Mouse (Mus musculus) forebrain, embryonic 15.5 days (tissue): ENCODE data around the gene Plxnd1. TPM values are rescaled to one million over a fixed set of nuclear protein-coding genes. Genes with fewer than 3 reads are reported as not detected.

Source experiments
- ATAC-seq: fragments of 200-750 bp; cut with Nextera tagmentation; replicated peaks from 2 replicates; pipeline ENCODE4 v1.8.0; 2017; ENCODE audit warnings: mild to moderate bottlenecking, moderate TSS enrichment, moderate library complexity
- H3K27ac ChIP-seq: fragments of 300-500 bp; sonication (generic); replicated peaks from 2 replicates; pipeline ENCODE4 v1.5.1; 2015; ENCODE audit warnings: mild to moderate bottlenecking, inconsistent platforms
- H3K27me3 ChIP-seq: fragments of 300-500 bp; sonication (generic); 2 replicates; pipeline ENCODE4 v1.6.1; 2015; ENCODE audit warnings: inconsistent platforms
- H3K36me3 ChIP-seq: fragments of 300-500 bp; sonication (generic); 2 replicates; pipeline ENCODE4 v1.6.1; 2015; ENCODE audit warnings: mild to moderate bottlenecking, inconsistent platforms
- H3K4me1 ChIP-seq: fragments of 300-500 bp; sonication (generic); 2 replicates; pipeline ENCODE4 v1.6.1; 2015; ENCODE audit warnings: inconsistent platforms
- H3K4me2 ChIP-seq: fragments of 300-500 bp; sonication (generic); replicated peaks from 2 replicates; pipeline ENCODE4 v1.6.1; 2015; ENCODE audit warnings: mild to moderate bottlenecking, inconsistent platforms
- H3K4me3 ChIP-seq: fragments of 300-500 bp; sonication (generic); 2 replicates; pipeline ENCODE4 v1.5.1; 2015; ENCODE audit warnings: mild to moderate bottlenecking, inconsistent platforms
- H3K9ac ChIP-seq: fragments of 300-500 bp; sonication (generic); replicated peaks from 2 replicates; pipeline ENCODE4 v1.6.1; 2015; ENCODE audit warnings: mild to moderate bottlenecking, inconsistent platforms
- H3K9me3 ChIP-seq: fragments of 300-500 bp; sonication (generic); 2 replicates; pipeline ENCODE4 v1.6.1; 2016; ENCODE audit warnings: inconsistent platforms
- WGBS: fragments of 180-500 bp; shearing (Covaris S2); methylation state at CpG from one replicate; pipeline ENCODE4 v1.1.7; 2015; ENCODE audit warnings: mixed read lengths; 5-methylcytosine and 5-hydroxymethylcytosine counted together
- polyA plus RNA-seq: library from polyadenylated mRNA; unstranded; fragments of >200 nt; fragmentation: Nextera tagmentation; extraction: Ambion mirVana; gene quantifications from 2 replicates; pipeline ENCODE4 v1.2.1, GENCODE M21; 2015

The Plxnd1 gene
- polyA plus RNA-seq, 1 experiment from 2014 or later = 13.5 TPM

GRCm38 (mm10) chr6:116009426-116009825 lies 14.6 kb upstream of the Plxnd1 start:
- H3K36me3 ChIP-seq = no peaks in the 10 kb centered on the region
- H3K9me3 ChIP-seq = no peaks in the 10 kb centered on the region
- no peaks in the 10 kb centered on the region for H3K4me1 ChIP-seq
- no peak for ATAC-seq
- H3K27ac ChIP-seq = no peak overlapping the region
- 49% methylated on average over 12 of the region's 12 CpGs for WGBS
- no peak overlapping the region for H3K4me2 ChIP-seq
- no peaks in the 10 kb centered on the region for H3K27me3 ChIP-seq
- no peak overlapping the region for H3K4me3 ChIP-seq
- H3K9ac ChIP-seq = no peak overlapping the region

- peak; percentile 45 for ATAC-seq
- Histone ChIP-seq H3K4me1 (no peaks in the 10 kb centered on the region), H3K27me3 (no peaks in the 10 kb centered on the region), H3K9ac (no peak overlapping the region), H3K9me3 (no peaks in the 10 kb centered on the region), H3K36me3 (no peaks in the 10 kb centered on the region), H3K27ac (no peak overlapping the region), H3K4me3 (no peak overlapping the region), H3K4me2 (no peak overlapping the region)
- WGBS = 27% methylated on average over 9 of the region's 9 CpGs
Measured at GRCm38 (mm10) chr6:116007561-116008173, 12.9 kb upstream of the Plxnd1 start.

GRCm38 (mm10) chr6:116006731-116007130 lies 11.9 kb upstream of the Plxnd1 start:
- WGBS = 49% methylated on average over 9 of the region's 9 CpGs
- H3K27me3 ChIP-seq = no peaks in the 10 kb centered on the region
- no peak overlapping the region for H3K9ac ChIP-seq

GRCm38 (mm10) chr6:116005959-116006288 lies 11.1 kb upstream of the Plxnd1 start:
- Histone ChIP-seq H3K4me1 (no peaks in the 10 kb centered on the region), H3K27me3 (no peaks in the 10 kb centered on the region), H3K9ac (no peak overlapping the region), H3K36me3 (no peaks in the 10 kb centered on the region), H3K9me3 (no peaks in the 10 kb centered on the region), H3K4me2 (no peak overlapping the region), H3K27ac (no peak overlapping the region), H3K4me3 (no peak overlapping the region)
- ATAC-seq = no peak
- 78% methylated on average over 4 of the region's 4 CpGs for WGBS

More at GRCm38 (mm10) chr6:116006731-116007130, 11.9 kb upstream of the Plxnd1 start:
- Histone ChIP-seq H3K4me2 (no peak overlapping the region), H3K27ac (no peak overlapping the region), H3K9me3 (no peaks in the 10 kb centered on the region), H3K4me3 (no peak overlapping the region), H3K4me1 (no peaks in the 10 kb centered on the region), H3K36me3 (no peaks in the 10 kb centered on the region)
- ATAC-seq = no peak

- Histone ChIP-seq H3K9ac (no peak overlapping the region), H3K27ac (no peak overlapping the region), H3K9me3 (no peaks in the 10 kb centered on the region), H3K27me3 (no peaks in the 10 kb centered on the region), H3K36me3 (no peaks in the 10 kb centered on the region), H3K4me2 (no peak overlapping the region), H3K4me3 (no peak overlapping the region), H3K4me1 (no peaks in the 10 kb centered on the region)
- WGBS = 72% methylated on average over 17 of the region's 17 CpGs
- ATAC-seq = no peak
Measured at GRCm38 (mm10) chr6:116005275-116005958, 10.6 kb upstream of the Plxnd1 start.

- Histone ChIP-seq H3K27ac (no peak overlapping the region), H3K4me1 (no peaks in the 10 kb centered on the region), H3K9ac (no peak overlapping the region), H3K27me3 (no peaks in the 10 kb centered on the region), H3K36me3 (no peaks in the 10 kb centered on the region), H3K4me2 (no peak overlapping the region), H3K9me3 (no peaks in the 10 kb centered on the region), H3K4me3 (no peak overlapping the region)
- ATAC-seq = no peak
- 92% methylated on average over 6 of the region's 6 CpGs for whole genome bisulfite sequencing
Measured at GRCm38 (mm10) chr6:116004716-116005115, 9.9 kb upstream of the Plxnd1 start.

- Histone ChIP-seq H3K4me3 (no peak overlapping the region), H3K9me3 (no peaks in the 10 kb centered on the region), H3K36me3 (no peaks in the 10 kb centered on the region), H3K27me3 (no peaks in the 10 kb centered on the region), H3K9ac (no peak overlapping the region), H3K4me1 (no peaks in the 10 kb centered on the region), H3K4me2 (no peak overlapping the region), H3K27ac (no peak overlapping the region)
- no peak for ATAC-seq
- 65% methylated on average over 7 of the region's 7 CpGs for WGBS
Measured at GRCm38 (mm10) chr6:116004069-116004468, 9.3 kb upstream of the Plxnd1 start.

DNA sequence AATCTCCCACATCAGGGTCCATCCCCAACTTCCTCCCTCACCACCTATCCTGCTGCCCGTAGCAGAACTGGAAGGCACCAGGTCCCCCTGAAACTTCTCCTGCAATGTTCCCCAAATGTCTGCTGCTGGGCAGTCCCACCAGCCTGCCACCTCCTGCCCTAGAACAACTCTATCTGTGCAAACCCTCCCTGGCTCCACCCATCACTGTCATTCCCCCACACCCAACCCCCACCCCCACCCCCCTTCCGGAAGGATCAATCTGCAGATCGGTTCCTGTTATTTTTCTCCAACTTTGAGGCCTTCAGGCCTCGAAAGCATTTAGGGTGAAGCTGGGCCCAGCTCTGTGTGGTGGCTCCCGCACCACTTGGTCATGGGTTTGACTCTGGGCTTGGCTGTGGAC lies 8.7 kb upstream of the Plxnd1 start:
- H3K9me3 ChIP-seq = no peaks in the 10 kb centered on the region
- no peak overlapping the region for H3K4me3 ChIP-seq
- no peaks in the 10 kb centered on the region for H3K36me3 ChIP-seq
- ATAC-seq = no peak
- no peak overlapping the region for H3K9ac ChIP-seq
- no peaks in the 10 kb centered on the region for H3K27me3 ChIP-seq
- H3K27ac ChIP-seq = no peak overlapping the region
- no peak overlapping the region for H3K4me2 ChIP-seq
- H3K4me1 ChIP-seq = no peaks in the 10 kb centered on the region
- 81% methylated on average over 5 of the region's 5 CpGs for WGBS

DNA sequence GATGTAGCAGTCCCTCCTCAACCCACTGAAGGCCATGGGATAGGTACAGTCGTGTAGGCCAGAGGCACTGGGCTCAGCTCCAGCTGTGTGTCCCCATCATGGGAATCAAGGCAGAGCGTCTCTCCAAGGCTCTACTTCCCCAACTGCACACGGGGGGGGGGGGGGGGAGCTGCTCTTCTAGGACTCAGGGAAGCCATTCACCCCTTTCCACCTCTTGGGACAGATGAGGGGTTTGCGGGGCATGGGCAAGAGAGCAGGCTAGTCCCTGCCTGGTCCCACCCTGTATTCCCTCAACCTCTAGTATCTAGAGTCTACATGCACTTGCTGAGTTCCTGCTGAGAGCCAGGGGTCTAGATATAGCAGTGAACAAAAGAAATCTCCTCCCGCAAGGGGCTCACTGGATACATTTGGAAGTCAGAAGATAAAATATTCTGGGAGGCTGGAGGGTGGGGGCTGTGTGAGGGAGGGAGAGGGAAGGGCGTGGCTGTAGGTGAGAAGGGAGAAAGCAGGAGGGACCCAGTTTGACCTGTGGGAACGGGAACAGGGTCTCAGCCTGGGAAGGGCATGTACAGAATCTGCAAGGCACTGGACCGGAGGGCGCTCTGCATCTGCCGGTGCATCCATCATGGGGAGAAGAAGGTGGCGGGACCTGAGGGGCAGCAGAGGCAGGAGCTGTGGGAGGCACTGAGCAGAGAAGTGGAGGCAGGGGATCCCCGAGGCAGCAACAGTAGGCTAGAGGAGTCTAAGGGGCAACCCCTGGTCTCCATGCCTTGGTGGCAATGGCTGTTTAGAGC lies 7.7 kb upstream of the Plxnd1 start:
- no peak overlapping the region for H3K4me3 ChIP-seq
- no peaks in the 10 kb centered on the region for H3K4me1 ChIP-seq
- H3K27ac ChIP-seq = no peak overlapping the region
- no peak overlapping the region for H3K4me2 ChIP-seq
- no peaks in the 10 kb centered on the region for H3K36me3 ChIP-seq
- H3K9ac ChIP-seq = no peak overlapping the region
- no peak for ATAC-seq
- no peaks in the 10 kb centered on the region for H3K9me3 ChIP-seq
- no peaks in the 10 kb centered on the region for H3K27me3 ChIP-seq
- 75% methylated on average over 12 of the region's 12 CpGs for WGBS

DNA sequence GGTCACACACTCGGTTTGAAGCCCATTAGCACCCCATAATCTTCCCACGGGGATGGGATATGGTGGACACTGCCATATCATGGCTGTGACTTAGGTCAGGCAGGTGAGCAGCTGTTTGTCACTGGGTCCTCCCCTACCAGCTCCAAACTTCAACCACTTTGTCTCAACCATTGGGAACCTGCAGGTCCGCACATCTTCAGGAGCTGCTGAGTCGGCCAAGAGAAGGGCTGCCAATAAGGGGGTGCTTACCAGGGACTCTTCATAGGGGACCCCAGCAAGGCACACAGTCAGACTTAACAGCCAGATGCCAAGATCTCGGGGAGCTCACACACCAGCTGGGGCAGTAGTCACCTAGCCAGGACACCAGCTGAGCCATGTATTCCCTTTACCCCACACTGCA lies 6.0 kb upstream of the Plxnd1 start:
- Histone ChIP-seq H3K4me1 (no peaks in the 10 kb centered on the region), H3K9me3 (no peaks in the 10 kb centered on the region), H3K4me3 (no peak overlapping the region), H3K4me2 (no peak overlapping the region), H3K36me3 (no peaks in the 10 kb centered on the region), H3K27ac (no peak overlapping the region), H3K9ac (no peak overlapping the region), H3K27me3 (no peaks in the 10 kb centered on the region)
- 92% methylated on average over 5 of the region's 5 CpGs for WGBS
- no peak for ATAC-seq

- Histone ChIP-seq H3K4me1 (peaks cover 3% of the 10 kb centered on the region), H3K27me3 (peaks cover 1% of the 10 kb centered on the region), H3K4me3 (no peak overlapping the region), H3K27ac (no peak overlapping the region), H3K9ac (no peak overlapping the region), H3K4me2 (no peak overlapping the region), H3K9me3 (no peaks in the 10 kb centered on the region), H3K36me3 (no peaks in the 10 kb centered on the region)
- no peak for ATAC-seq
- 94% methylated on average over 2 of the region's 2 CpGs for WGBS
Measured at GRCm38 (mm10) chr6:115999227-115999626, 4.4 kb upstream of the Plxnd1 start.

DNA sequence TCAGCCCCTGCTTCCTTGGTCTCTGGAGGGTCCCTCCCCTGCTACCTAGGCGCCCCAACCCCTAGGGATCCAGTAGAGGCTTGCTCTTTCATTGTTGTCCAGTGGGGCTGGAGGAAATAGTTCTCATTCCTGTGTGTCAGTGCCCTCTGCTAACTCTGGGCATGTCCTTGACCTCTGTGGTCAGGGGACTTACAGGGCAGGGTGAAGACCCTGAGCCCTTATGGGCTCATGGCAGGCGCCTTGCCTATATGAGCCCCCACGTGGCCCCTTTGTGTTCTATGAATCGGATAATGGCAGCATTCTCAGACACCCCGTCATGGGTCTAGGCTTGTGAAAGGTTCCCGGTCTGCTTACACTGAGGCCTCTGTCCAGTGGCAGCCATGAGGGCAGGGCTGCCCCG lies 4.0 kb upstream of the Plxnd1 start:
- 74% methylated on average over 7 of the region's 7 CpGs for WGBS
- Histone ChIP-seq H3K9ac (no peak overlapping the region), H3K27ac (no peak overlapping the region), H3K27me3 (peaks cover 6% of the 10 kb centered on the region), H3K9me3 (no peaks in the 10 kb centered on the region), H3K36me3 (no peaks in the 10 kb centered on the region), H3K4me1 (peaks cover 8% of the 10 kb centered on the region), H3K4me3 (no peak overlapping the region), H3K4me2 (no peak overlapping the region)
- no peak for ATAC-seq
